Mouse (Mus musculus): ENCODE results near the gene BC051142. TPM values are rescaled to one million over a fixed set of nuclear protein-coding genes. Genes with fewer than 3 reads are reported as not detected.

The BC051142 gene
- polyA plus RNA-seq (2012; rRNA removed): 0.16 and 0.50 TPM in 2 replicates

DNA sequence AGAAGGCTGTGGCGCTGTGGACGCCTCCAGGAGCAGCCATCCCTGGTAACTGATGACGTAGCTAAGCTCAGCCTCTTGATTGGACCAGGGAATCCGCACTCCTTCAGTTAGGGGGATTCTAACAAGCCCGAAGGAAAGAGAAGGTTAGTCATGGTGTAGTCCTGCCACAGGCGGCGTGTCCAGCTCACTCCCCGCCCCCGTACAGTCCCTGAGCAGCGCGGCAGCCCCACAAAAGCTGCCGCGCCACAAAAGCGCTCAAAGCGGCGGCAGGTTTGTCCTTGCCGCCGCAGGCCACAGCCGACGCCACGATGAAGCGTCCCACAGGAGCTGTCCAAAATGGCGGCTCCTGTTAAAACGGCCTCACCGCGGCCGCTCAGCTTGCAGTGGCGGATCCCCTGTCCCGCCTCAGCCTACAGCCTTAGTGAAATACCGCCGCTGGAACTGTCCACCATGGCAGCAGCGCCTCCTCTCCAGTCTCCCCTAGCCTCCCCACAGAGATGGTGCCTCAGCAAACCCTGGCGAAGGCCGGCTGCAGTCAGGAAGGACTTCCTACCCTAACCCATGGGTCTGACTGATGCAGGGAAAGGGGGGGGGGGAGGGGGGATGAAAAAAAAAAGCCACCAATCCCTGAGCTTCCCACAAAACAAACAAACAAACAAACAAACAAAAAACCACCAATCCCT lies at the start of gene BC051142:
Gene BC051142, plus strand, starts transcription at position 110 of the 683 bp plus-strand sequence.

GRCm38 (mm10) chr17:34354539-34354938 lies 44.1 kb upstream of the BC051142 start, which contains the start of gene Btnl2:
Gene Btnl2 (plus strand): TSS chr17:34354822.

GRCm38 (mm10) chr17:34376847-34377246 lies 21.8 kb upstream of the BC051142 start, which contains the start of gene Btnl1:
Gene Btnl1 (plus strand): TSS chr17:34377132.

DNA sequence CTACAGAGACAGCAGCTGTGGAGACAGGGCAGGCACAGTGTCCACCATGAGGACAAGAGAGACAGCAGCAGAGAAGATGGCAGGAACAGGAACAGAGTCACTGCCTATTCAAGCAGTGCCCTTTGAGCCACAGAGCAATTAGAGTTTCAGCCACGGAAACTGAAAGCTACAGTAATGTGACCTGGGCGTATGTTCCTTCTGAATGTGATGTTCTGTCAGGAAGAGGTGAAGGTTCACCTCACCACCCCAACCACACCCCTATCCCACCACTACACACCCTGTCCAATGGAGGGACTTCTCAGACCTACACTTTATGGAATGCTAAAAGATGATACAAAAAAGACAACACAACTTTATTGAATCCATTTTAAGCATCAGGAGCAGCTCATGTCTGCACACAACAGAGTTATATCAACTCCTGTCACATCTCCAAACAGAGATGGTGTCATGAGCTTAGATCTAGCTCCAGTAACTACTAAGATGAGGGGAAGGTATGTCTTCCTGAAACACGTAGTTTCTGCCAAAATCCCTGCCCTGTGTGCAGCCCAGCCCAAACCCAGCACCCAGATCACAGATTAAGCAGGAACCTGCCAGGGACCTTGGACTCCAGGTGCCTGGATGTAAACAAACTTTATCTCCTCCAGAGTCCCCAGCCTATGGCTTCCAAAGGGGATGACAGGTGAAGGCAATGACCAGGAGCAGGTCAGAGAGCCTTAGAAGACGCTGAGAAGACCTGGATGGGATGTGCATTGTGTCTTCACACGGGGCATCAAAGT lies 78.8 kb downstream of the BC051142 start, which contains the start of gene Btnl4:
Gene Btnl4, minus strand, starts transcription at position 81 of the 776 bp plus-strand sequence.

Other genes with a start within 250 kb of the BC051142 start
- gene H2-DMb1, start 245.7 kb upstream of the BC051142 start, polyA plus RNA-seq (2012; rRNA removed): 38.9 and 63.4 TPM in 2 replicates
- gene Tap1, start 211.3 kb upstream of the BC051142 start, polyA plus RNA-seq (2012; rRNA removed): 27.1 and 29.4 TPM in 2 replicates
- gene Psmb9, start 211.1 kb upstream of the BC051142 start, polyA plus RNA-seq (2012; rRNA removed): 46.3 and 67.5 TPM in 2 replicates
- gene Psmb8, start 201.1 kb upstream of the BC051142 start, polyA plus RNA-seq (2012; rRNA removed): 54.9 and 80.3 TPM in 2 replicates
- 37.1 and 41.0 TPM in 2 replicates for gene Tap2, start 195.3 kb upstream of the BC051142 start, polyA plus RNA-seq (2012; rRNA removed)
- 6.4 and 7.8 TPM in 2 replicates for gene H2-Ob, start 159.9 kb upstream of the BC051142 start, polyA plus RNA-seq (2012; rRNA removed)
- gene H2-Ab1, start 141.1 kb upstream of the BC051142 start, polyA plus RNA-seq (2012; rRNA removed): 668 and 781 TPM in 2 replicates
- 183 and 216 TPM in 2 replicates for gene H2-Aa, start 111.0 kb upstream of the BC051142 start, polyA plus RNA-seq (2012; rRNA removed)
- gene H2-Eb1, start 93.0 kb upstream of the BC051142 start, polyA plus RNA-seq (2012; rRNA removed): 135 and 141 TPM in 2 replicates
- gene H2-Eb2, start 73.2 kb upstream of the BC051142 start, polyA plus RNA-seq (2012; rRNA removed): 0.58 and 0.68 TPM in 2 replicates
- gene Btnl2, start 44.0 kb upstream of the BC051142 start, polyA plus RNA-seq (2012; rRNA removed): 2.4 and 4.6 TPM in 2 replicates
- 21.4 and 24.2 TPM in 2 replicates for gene Btnl1, start 21.7 kb upstream of the BC051142 start, polyA plus RNA-seq (2012; rRNA removed)
- 30.1 and 33.4 TPM in 2 replicates for gene Btnl4, start 78.5 kb downstream of the BC051142 start, polyA plus RNA-seq (2012; rRNA removed)
- gene Btnl6, start 118.5 kb downstream of the BC051142 start, polyA plus RNA-seq (2012; rRNA removed): 19.2 and 24.2 TPM in 2 replicates
- 21.6 and 28.1 TPM in 2 replicates for gene Notch4, start 165.4 kb downstream of the BC051142 start, polyA plus RNA-seq (2012; rRNA removed)
- 7.0 and 8.0 TPM in 2 replicates for gene Gpsm3, start 191.0 kb downstream of the BC051142 start, polyA plus RNA-seq (2012; rRNA removed)
- gene Pbx2, start 192.4 kb downstream of the BC051142 start, polyA plus RNA-seq (2012; rRNA removed): 61.4 and 62.5 TPM in 2 replicates
- 2.2 and 2.4 TPM in 2 replicates for gene Ager, start 199.0 kb downstream of the BC051142 start, polyA plus RNA-seq (2012; rRNA removed)
- gene Rnf5, start 204.9 kb downstream of the BC051142 start, polyA plus RNA-seq (2012; rRNA removed): 91.2 and 137 TPM in 2 replicates
- gene Agpat1, start 205.4 kb downstream of the BC051142 start, polyA plus RNA-seq (2012; rRNA removed): 343 and 453 TPM in 2 replicates
- gene Egfl8, start 217.2 kb downstream of the BC051142 start, polyA plus RNA-seq (2012; rRNA removed): 3.5 and 4.3 TPM in 2 replicates
- gene Ppt2, start 229.7 kb downstream of the BC051142 start, polyA plus RNA-seq (2012; rRNA removed): 44.8 and 48.2 TPM in 2 replicates
- gene Prrt1, start 230.7 kb downstream of the BC051142 start, polyA plus RNA-seq (2012; rRNA removed): 6.9 and 8.9 TPM in 2 replicates
- 4.6 and 5.3 TPM in 2 replicates for gene Fkbpl, start 245.9 kb downstream of the BC051142 start, polyA plus RNA-seq (2012; rRNA removed)
- gene Atf6b, start 248.3 kb downstream of the BC051142 start, polyA plus RNA-seq (2012; rRNA removed): 93.5 and 97.8 TPM in 2 replicates